Mouse (Mus musculus) midbrain, embryonic 10.5 days (tissue): ENCODE results near the gene Golga1. TPM values are rescaled to one million over a fixed set of nuclear protein-coding genes. Genes with fewer than 3 reads are reported as not detected.
A peak's percentile ranks its signal among the peaks of the same experiment; 100 is the strongest.

Experiments
- DNase-seq: peaks from one replicate; pipeline ENCODE4 v3.0.0-alpha.2; 2017; ENCODE audit warnings: low spot score
- H3K27ac ChIP-seq: fragments of 300-500 bp; sonication (generic); replicated peaks from 2 replicates; pipeline ENCODE4 v1.5.1; 2016; ENCODE audit warnings: mild to moderate bottlenecking
- H3K27me3 ChIP-seq: fragments of 300-500 bp; sonication (generic); 2 replicates; pipeline ENCODE4 v1.6.1; 2016; ENCODE audit warnings: low read depth, mild to moderate bottlenecking; ENCODE audit not compliant: poor library complexity, severe bottlenecking
- H3K36me3 ChIP-seq: fragments of 300-500 bp; sonication (generic); 2 replicates; pipeline ENCODE4 v1.6.1; 2016; ENCODE audit warnings: mild to moderate bottlenecking, moderate library complexity
- H3K4me1 ChIP-seq: fragments of 300-500 bp; sonication (generic); 2 replicates; pipeline ENCODE4 v1.6.1; 2016
- H3K4me3 ChIP-seq: fragments of 300-500 bp; sonication (generic); 2 replicates; pipeline ENCODE4 v1.5.1; 2016; ENCODE audit warnings: mild to moderate bottlenecking, moderate library complexity
- H3K9me3 ChIP-seq: fragments of 300-500 bp; sonication (generic); replicated peaks from 2 replicates; pipeline ENCODE4 v1.6.1; 2016; ENCODE audit warnings: mild to moderate bottlenecking
- WGBS: fragments of 180-500 bp; shearing (Covaris S2); methylation state at CpG from one replicate; pipeline ENCODE4 v1.1.7; 2016; 5-methylcytosine and 5-hydroxymethylcytosine counted together
- polyA plus RNA-seq: library from polyadenylated mRNA; unstranded; fragments of >200 nt; fragmentation: Nextera tagmentation; extraction: Ambion mirVana; gene quantifications from 2 replicates; pipeline ENCODE4 v1.2.1, GENCODE M21; 2016

Gene Golga1
- polyA plus RNA-seq, 1 experiment from 2014 or later, result 27.3 TPM

GRCm38 (mm10) chr2:39004372-39004771 is 61.0 kb downstream of the Golga1 start:
- Histone ChIP-seq H3K4me3 (peak overlapping the region; percentile 94), H3K4me1 (peaks cover 53% of the 10 kb centered on the region), H3K9me3 (no peaks in the 10 kb centered on the region), H3K27me3 (no peaks in the 10 kb centered on the region), H3K36me3 (peaks cover 49% of the 10 kb centered on the region), H3K27ac (peak overlapping the region; percentile 97)
- DNase-seq, result peak; percentile 34
- under 1% methylated on average over 11 of the region's 11 CpGs for WGBS

- Histone ChIP-seq H3K9me3 (no peaks in the 10 kb centered on the region), H3K27me3 (no peaks in the 10 kb centered on the region), H3K4me1 (peaks cover 46% of the 10 kb centered on the region), H3K36me3 (peaks cover 52% of the 10 kb centered on the region), H3K27ac (peak overlapping the region; percentile 97), H3K4me3 (peak overlapping the region; percentile 94)
- no peak for DNase-seq
- 78% methylated on average over 5 of the region's 5 CpGs for WGBS
Observed at GRCm38 (mm10) chr2:39003512-39003911, 61.8 kb downstream of the Golga1 start.

GRCm38 (mm10) chr2:39003106-39003505 is 62.2 kb downstream of the Golga1 start:
- Histone ChIP-seq H3K4me3 (peak overlapping the region; percentile 94), H3K27ac (no peak overlapping the region), H3K9me3 (no peaks in the 10 kb centered on the region), H3K4me1 (peaks cover 47% of the 10 kb centered on the region), H3K36me3 (peaks cover 52% of the 10 kb centered on the region), H3K27me3 (no peaks in the 10 kb centered on the region)
- 63% methylated on average over 8 of the region's 8 CpGs for WGBS
- no peak for DNase-seq

DNA sequence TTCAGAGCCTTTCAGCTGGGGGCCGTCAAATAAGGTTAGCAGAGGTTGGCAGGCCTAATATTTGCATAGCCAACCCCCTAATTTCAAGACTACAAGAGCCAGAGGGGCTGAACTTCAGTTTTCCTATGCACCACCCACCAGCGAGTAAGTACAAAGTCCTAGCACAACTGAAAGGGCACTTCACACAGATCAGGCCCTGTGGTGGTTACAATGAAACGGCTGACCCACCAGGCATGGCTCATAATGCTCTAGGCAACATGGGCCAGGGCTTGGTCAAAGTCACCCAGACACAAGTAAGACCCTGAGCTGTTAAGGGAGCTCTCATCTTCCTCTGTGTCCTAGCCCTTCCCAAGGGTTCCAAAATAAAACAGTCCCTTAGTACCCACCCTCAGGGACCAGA is 63.5 kb downstream of the Golga1 start:
- H3K9me3 ChIP-seq, result no peaks in the 10 kb centered on the region
- H3K27ac ChIP-seq, result no peak overlapping the region
- peaks cover 52% of the 10 kb centered on the region for H3K36me3 ChIP-seq
- 85% methylated on average over 3 of the region's 3 CpGs for WGBS
- peaks cover 6% of the 10 kb centered on the region for H3K27me3 ChIP-seq
- no peak for DNase-seq
- H3K4me1 ChIP-seq, result peaks cover 50% of the 10 kb centered on the region
- H3K4me3 ChIP-seq, result no peak overlapping the region

- H3K9me3 ChIP-seq, result no peaks in the 10 kb centered on the region
- H3K27ac ChIP-seq, result no peak overlapping the region
- peaks cover 52% of the 10 kb centered on the region for H3K36me3 ChIP-seq
- no peak for DNase-seq
- H3K27me3 ChIP-seq, result peaks cover 9% of the 10 kb centered on the region
- H3K4me3 ChIP-seq, result no peak overlapping the region
- peaks cover 37% of the 10 kb centered on the region for H3K4me1 ChIP-seq
- WGBS, result 89% methylated on average over 4 of the region's 4 CpGs
Observed at GRCm38 (mm10) chr2:39000587-39000919, 64.8 kb downstream of the Golga1 start.

DNA sequence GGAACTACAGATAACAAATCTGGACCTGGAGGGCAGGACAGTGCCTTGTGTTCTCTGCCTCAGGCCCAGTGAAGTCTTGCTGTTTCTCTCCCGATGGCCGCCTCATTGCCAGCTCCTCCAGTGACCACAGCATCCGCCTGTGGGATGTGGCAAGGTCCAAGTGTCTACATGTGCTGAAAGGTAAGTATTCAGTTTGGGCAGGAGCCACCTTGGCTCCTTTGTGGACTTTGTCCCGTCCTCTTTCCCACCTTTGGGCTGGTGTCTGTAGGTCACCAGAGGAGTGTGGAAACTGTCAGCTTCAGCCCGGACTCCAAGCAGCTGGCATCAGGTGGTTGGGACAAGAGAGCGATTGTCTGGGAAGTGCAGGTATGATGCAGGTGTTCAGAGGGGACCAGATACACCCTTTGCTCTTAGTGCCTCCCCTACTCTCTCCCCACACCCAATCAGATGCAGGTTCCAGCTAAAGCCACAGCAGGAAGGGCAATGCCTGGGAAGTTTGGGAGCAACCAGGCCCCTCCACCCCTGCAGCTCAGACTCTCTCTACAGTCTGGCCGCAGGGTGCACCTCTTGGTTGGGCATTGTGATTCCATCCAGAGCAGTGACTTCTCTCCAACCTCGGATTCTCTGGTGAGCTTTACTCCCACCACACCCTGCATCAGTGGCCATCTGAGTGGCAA is 65.3 kb downstream of the Golga1 start:
- no peak for DNase-seq
- H3K4me3 ChIP-seq, result no peak overlapping the region

DNA sequence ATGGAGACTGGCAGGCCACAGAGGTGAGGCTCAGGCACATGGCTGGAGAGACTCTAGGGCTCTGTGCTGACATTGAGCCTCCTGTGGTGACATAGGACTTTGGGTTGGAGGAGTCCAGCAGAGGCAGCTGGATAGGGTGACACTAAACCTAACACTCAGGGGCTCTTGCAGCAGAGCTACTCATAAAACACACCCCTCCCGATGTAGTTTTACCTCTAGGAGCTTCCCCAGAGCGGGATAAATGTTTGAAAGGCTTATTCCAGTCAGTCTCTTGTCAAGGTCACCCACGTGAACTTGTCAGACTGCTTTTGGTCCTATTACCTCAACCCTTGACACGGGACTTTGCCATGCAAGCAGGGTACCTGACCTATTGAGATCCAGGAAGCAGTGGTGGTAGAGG is 66.0 kb downstream of the Golga1 start:
- no peak for DNase-seq
- Histone ChIP-seq H3K27me3 (peaks cover 9% of the 10 kb centered on the region), H3K4me1 (peaks cover 37% of the 10 kb centered on the region), H3K9me3 (no peaks in the 10 kb centered on the region), H3K27ac (no peak overlapping the region), H3K4me3 (no peak overlapping the region), H3K36me3 (peaks cover 52% of the 10 kb centered on the region)
- WGBS, result 71% methylated on average over 4 of the region's 4 CpGs

More for the DNA sequence above, 65.3 kb downstream of the Golga1 start:
- Histone ChIP-seq H3K36me3 (peaks cover 52% of the 10 kb centered on the region), H3K27me3 (peaks cover 9% of the 10 kb centered on the region), H3K9me3 (no peaks in the 10 kb centered on the region), H3K4me1 (peaks cover 37% of the 10 kb centered on the region), H3K27ac (no peak overlapping the region)
- 68% methylated on average over 8 of the region's 8 CpGs for WGBS

DNA sequence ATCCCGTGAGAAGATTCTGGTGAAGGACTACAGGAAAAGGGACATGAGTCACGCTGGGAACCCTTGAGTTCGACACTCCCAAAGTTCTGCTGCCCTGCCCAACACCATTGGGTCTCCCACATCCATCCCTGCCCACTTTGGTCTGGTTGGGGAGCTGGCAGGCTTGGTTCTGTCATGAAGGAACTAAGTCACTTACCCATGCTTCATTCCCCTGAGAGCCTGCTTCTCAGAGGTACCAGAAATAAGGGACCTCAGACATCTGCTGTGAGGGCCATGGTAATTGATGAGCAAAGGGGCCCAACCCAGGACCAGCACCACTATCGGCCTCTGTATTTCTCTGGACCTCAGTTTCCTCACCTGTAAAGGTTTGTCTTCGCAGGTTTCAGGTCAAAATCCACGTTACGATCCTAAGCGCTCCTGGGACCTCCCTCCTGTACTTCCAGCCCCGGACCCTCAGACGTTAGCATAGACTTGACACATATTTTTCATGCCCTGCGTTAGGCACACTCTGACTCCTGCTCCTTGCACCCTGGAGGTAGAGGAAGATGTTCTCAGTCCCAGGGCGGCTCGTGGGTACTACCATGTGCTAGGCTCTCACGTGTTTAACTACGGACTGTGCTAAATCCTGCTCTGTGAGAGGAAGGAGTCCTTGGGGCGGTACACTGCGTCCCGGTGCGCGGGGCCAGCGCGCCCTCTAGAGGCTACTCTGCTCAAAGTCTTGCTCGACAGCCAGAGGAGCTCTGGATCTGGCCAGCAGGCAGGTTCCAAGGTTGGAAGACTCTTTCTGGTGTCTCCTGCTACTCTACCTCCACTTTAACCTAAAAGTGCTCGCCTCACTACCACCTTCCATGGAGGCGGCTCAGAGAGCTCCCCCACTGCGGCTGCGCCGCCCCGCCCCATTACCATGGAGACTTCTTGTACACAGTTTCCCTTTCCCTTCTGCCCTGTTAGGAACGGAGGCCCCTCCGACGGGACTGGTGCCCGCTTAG is 67.7 kb downstream of the Golga1 start, which contains the start of gene Wdr38:
TSS of gene Wdr38 (plus strand) at position 91 of the 989 bp plus-strand sequence.
- Histone ChIP-seq H3K4me1 (peaks cover 20% of the 10 kb centered on the region), H3K9me3 (no peaks in the 10 kb centered on the region), H3K36me3 (peaks cover 36% of the 10 kb centered on the region), H3K27me3 (peaks cover 9% of the 10 kb centered on the region), H3K4me3 (peak within 1 kb of the TSS; percentile 49), H3K27ac (peak within 1 kb of the TSS; percentile 64)
- peak; percentile 90 for DNase-seq
- WGBS, result 19% methylated on average over 33 of the region's 33 CpGs

DNA sequence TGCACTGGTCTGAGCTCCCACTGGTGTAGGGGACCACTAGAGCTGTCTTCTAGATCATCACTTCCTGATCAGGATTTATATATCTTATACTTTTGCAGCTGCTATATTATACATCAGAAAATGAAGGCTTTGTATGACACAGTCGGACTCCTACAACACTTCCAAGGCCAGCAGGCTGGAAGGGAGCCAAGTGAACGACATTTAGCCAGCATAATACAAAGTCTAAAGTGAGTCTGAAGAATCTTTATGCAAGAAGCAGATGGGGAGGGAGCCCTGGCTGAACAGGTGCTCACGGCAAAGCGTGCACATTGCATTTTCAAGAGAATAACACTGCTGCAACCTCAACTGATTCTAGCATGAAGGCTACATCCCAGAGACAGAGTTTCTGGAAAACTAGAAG is 72.9 kb downstream of the Golga1 start:
- WGBS, result 84% methylated on average over 4 of the region's 4 CpGs
- Histone ChIP-seq H3K4me3 (no peak overlapping the region), H3K27ac (no peak overlapping the region), H3K36me3 (no peaks in the 10 kb centered on the region), H3K27me3 (peaks cover 9% of the 10 kb centered on the region), H3K9me3 (no peaks in the 10 kb centered on the region), H3K4me1 (peaks cover 1% of the 10 kb centered on the region)
- DNase-seq, result no peak

DNA sequence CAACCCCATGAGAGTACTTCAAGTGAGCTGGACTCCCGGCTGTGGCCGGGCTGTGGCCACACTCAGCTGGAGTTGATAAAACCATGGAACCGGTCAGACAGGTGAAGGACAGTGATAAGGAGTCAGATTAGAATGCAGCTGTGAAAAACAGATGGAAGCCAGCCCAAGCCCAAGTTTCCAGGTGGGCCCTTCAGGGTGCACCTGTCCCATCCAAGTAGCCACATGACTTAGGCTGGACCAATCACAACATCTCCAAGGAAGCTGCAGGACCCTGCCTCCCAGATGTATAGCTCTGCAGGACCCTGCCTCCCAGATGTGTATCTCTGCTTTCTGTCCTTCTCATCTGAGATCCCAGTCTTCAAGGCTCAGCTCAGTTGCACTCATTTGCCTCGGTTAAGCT is 73.3 kb downstream of the Golga1 start:
- no peaks in the 10 kb centered on the region for H3K9me3 ChIP-seq
- no peak overlapping the region for H3K4me3 ChIP-seq
- DNase-seq, result no peak
- H3K4me1 ChIP-seq, result no peaks in the 10 kb centered on the region
- no peak overlapping the region for H3K27ac ChIP-seq
- H3K27me3 ChIP-seq, result peaks cover 4% of the 10 kb centered on the region
- H3K36me3 ChIP-seq, result no peaks in the 10 kb centered on the region
- 78% methylated on average over 4 of the region's 4 CpGs for WGBS

DNA sequence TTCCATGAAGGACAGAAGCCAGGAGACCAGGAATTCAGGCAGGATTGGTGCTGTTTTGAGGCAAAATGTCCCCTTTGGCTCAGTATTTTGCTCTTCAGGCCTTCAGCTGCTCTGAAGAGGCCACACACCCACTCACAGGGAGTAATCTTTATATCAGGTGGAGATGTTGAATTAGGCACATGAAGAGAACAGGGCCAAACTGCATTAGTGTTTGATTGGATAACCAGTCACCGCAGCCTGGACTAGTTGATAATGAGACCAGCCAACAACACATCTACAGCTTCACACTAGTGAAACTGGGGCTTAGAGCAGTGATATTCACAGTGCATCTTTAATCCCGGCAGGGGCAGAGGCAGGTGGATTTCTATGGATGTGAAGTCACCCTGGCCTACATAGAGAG is 76.4 kb downstream of the Golga1 start:
- peaks cover 4% of the 10 kb centered on the region; the same call in 1 of the 2 replicates for H3K9me3 ChIP-seq
- H3K4me1 ChIP-seq, result no peaks in the 10 kb centered on the region
- H3K27me3 ChIP-seq, result no peaks in the 10 kb centered on the region
- no peak overlapping the region for H3K4me3 ChIP-seq
- DNase-seq, result no peak
- 87% methylated on average over 2 of the region's 2 CpGs for WGBS
- H3K36me3 ChIP-seq, result no peaks in the 10 kb centered on the region
- H3K27ac ChIP-seq, result no peak overlapping the region

DNA sequence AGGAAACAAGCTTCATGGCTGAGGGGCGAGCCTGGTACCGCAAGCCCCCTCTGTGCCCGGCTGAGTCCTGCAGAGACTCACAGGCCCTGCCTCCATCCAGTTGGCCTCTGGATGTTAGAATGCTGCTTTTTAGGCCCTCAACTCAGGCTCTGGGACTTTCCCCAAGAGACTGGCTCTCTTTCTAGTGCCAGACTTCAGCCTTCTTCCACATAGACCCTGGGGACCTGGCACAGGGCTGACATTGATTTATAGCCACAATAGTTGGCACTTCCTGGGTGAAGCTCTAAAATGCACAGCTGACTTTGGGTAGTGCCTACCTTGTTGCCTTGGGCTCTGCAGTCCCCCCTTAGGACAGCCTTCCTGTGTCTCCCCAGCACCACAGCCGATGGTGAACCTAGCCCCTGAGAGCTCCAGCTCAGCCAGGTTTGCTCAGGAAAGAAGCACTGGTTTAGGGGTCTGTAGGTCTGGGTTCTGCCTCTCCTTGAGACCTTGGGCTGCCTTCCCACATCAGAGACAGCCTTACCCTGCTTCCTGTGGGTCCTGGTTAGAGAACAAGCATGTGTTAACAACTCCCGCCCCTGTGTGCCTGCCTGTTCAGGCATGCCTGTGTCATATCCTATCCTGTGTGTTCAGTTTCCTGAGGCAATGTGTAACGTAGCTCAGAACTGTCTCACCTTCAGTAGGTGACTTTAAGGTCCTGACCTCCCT is 77.4 kb downstream of the Golga1 start:
- H3K4me1 ChIP-seq, result no peaks in the 10 kb centered on the region
- H3K27me3 ChIP-seq, result no peaks in the 10 kb centered on the region
- no peak overlapping the region for H3K27ac ChIP-seq
- H3K4me3 ChIP-seq, result no peak overlapping the region
- no peaks in the 10 kb centered on the region for H3K36me3 ChIP-seq
- 92% methylated on average over 6 of the region's 6 CpGs for WGBS
- DNase-seq, result no peak
- peaks cover 9% of the 10 kb centered on the region; the same call in 1 of the 2 replicates for H3K9me3 ChIP-seq
